Mouse (Mus musculus) G1E (cell line): Measurements from ENCODE around the gene Dytn. TPM values are rescaled to one million over a fixed set of nuclear protein-coding genes. Genes with fewer than 3 reads are reported as not detected.
A peak's percentile ranks its signal among the peaks of the same experiment; 100 is the strongest.

Experiments used
- ATAC-seq: 2 replicates; pipeline ENCODE4 v1.8.0; 2016; ENCODE audit warnings: mild to moderate bottlenecking; ENCODE audit not compliant: insufficient number of reproducible peaks, poor library complexity, low FRiP score, severe bottlenecking; ENCODE audit errors: extremely low read depth
- DNase-seq: peaks from one replicate; pipeline ENCODE4 v3.0.0; 2012; ENCODE audit warnings: low spot score
- H3K27me3 ChIP-seq: 2 replicates; pipeline ENCODE4 v1.6.1; 2012; ENCODE audit warnings: mild to moderate bottlenecking, low read length, inconsistent platforms; ENCODE audit not compliant: insufficient read depth
- H3K36me3 ChIP-seq: replicated peaks from 2 replicates; pipeline ENCODE3; 2012; ENCODE audit warnings: mild to moderate bottlenecking, inconsistent platforms
- H3K4me1 ChIP-seq: 2 replicates; pipeline ENCODE4 v1.6.1; 2012; ENCODE audit warnings: low read depth, low read length, inconsistent platforms, mixed read lengths; ENCODE audit not compliant: insufficient read depth
- H3K4me3 ChIP-seq: 2 replicates; pipeline ENCODE4 v1.5.1; 2012; ENCODE audit warnings: low read depth, mild to moderate bottlenecking, inconsistent platforms, low read length, moderate library complexity, mixed read lengths
- H3K9me3 ChIP-seq: replicated peaks from 2 replicates; pipeline ENCODE4 v1.6.1; 2012; ENCODE audit warnings: inconsistent platforms
- CTCF ChIP-seq: IDR thresholded peaks from 2 replicates; pipeline ENCODE4 v1.5.1; 2012; ENCODE audit warnings: low read depth, low read length, inconsistent platforms, mixed read lengths
- GATA1 ChIP-seq: IDR thresholded peaks from 2 replicates; pipeline ENCODE4 v1.6.1; 2012; ENCODE audit warnings: borderline replicate concordance, low read length, inconsistent platforms, mixed read lengths
- GATA2 ChIP-seq: IDR thresholded peaks from 2 replicates; pipeline ENCODE4 v1.6.1; 2012; ENCODE audit warnings: low read depth, low read length, inconsistent platforms, borderline replicate concordance
- POLR2AphosphoS5 ChIP-seq: IDR thresholded peaks from 2 replicates; pipeline ENCODE4 v1.6.1; 2012; ENCODE audit warnings: low read depth, low read length, inconsistent platforms; ENCODE audit not compliant: insufficient replicate concordance
- TAL1 ChIP-seq: conservative IDR thresholded peaks from 2 replicates; pipeline ENCODE4 v1.6.1; 2012; ENCODE audit warnings: low read depth, low read length, inconsistent platforms, mixed read lengths
- polyA plus RNA-seq: library from polyadenylated mRNA; stranded (reverse); fragments of >175 nt; gene quantifications from 2 replicates; pipeline ENCODE4 v1.2.3, GENCODE M21; 2012
- total RNA-seq, 2 experiments: library from RNA; stranded (forward) in 1 of 2; stranded (reverse) in 1 of 2; fragments of 200-1000 nt in 1 of 2; fragments of >200 nt in 1 of 2; fragmentation: Nextera tagmentation in 1 of 2; gene quantifications; 2 replicates each; pipeline ENCODE4 v1.2.3; 2014 to 2017

Gene Dytn
- not detected in 2 replicates for total RNA-seq (2014; fragmentation: Nextera tagmentation)
- total RNA-seq (2017), result 0.12 and 0.33 TPM in 2 replicates
- polyA plus RNA-seq, result not detected in 2 replicates

- TF ChIP-seq GATA2 (no peak), GATA1 (no peak), POLR2AphosphoS5 (no peak), CTCF (no peak), TAL1 (no peak)
- Histone ChIP-seq H3K4me1 (no peaks in the 10 kb centered on the region), H3K9me3 (no peaks in the 10 kb centered on the region), H3K27me3 (peaks cover 7% of the 10 kb centered on the region), H3K4me3 (no peak within 1 kb of the TSS), H3K36me3 (no peaks in the 10 kb centered on the region)
- no peak for ATAC-seq
- DNase-seq, result no peak
These were observed at the start of gene Dytn for GRCm38 (mm10) chr1:63686827-63687226. Gene Dytn, minus strand, starts transcription at chr1:63686927.

- Histone ChIP-seq H3K4me1 (peaks cover 30% of the 10 kb centered on the region), H3K9me3 (no peaks in the 10 kb centered on the region), H3K4me3 (peak within 1 kb of the TSS; percentile 72), H3K27me3 (peaks cover 3% of the 10 kb centered on the region), H3K36me3 (peaks cover 25% of the 10 kb centered on the region)
- TF ChIP-seq GATA1, result no peak
- no peak for TF ChIP-seq CTCF
- peak; percentile 67 for DNase-seq
- peak; percentile 95 for ATAC-seq
These were observed 43.6 kb upstream of the Dytn start, which contains the start of the genes Mdh1b and Fastkd2 for GRCm38 (mm10) chr1:63730240-63730771. Gene Mdh1b, minus strand, starts transcription at chr1:63730318. Gene Fastkd2, plus strand, starts transcription at chr1:63730614.

- Histone ChIP-seq H3K27me3 (peaks cover 7% of the 10 kb centered on the region), H3K9me3 (no peaks in the 10 kb centered on the region), H3K36me3 (peaks cover 21% of the 10 kb centered on the region), H3K4me1 (peaks cover 30% of the 10 kb centered on the region), H3K4me3 (peak overlapping the region; percentile 72)
- TF ChIP-seq GATA2 (no peak), TAL1 (no peak), POLR2AphosphoS5 (no peak), GATA1 (no peak), CTCF (no peak)
- DNase-seq (no peak), ATAC-seq (no peak)
These were observed 43.1 kb upstream of the Dytn start for GRCm38 (mm10) chr1:63729796-63730195.

DNA sequence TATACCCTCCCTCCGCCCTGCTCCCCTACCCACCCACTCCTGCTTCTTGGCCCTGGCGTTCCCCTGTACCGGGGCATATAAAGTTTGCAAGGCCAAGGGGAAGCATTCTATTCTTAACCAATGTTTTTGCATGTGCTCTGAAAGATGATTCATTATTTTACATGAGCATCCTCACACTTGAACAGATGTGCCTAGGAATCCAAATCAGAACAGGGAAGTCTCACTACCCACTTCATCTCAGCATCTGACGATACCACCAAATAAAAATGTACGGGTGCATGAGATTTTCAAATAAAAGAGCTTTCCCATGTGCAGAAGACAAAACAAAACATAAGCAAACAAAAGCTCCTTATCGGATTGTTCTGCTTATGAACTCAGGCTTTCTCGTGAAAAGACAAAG, 33.4 kb upstream of the Dytn start:
- ATAC-seq, result no peak
- H3K4me3 ChIP-seq, result no peak overlapping the region
- TF ChIP-seq TAL1, result no peak
- TF ChIP-seq CTCF, result no peak
- TF ChIP-seq POLR2AphosphoS5, result no peak
- TF ChIP-seq GATA1, result no peak
- no peak for TF ChIP-seq GATA2

GRCm38 (mm10) chr1:63708876-63709275, 22.1 kb upstream of the Dytn start:
- TF ChIP-seq GATA1 (no peak), POLR2AphosphoS5 (no peak), TAL1 (no peak), GATA2 (no peak), CTCF (no peak)
- DNase-seq (no peak), ATAC-seq (no peak)
- Histone ChIP-seq H3K9me3 (no peaks in the 10 kb centered on the region), H3K27me3 (peaks cover 21% of the 10 kb centered on the region), H3K36me3 (no peaks in the 10 kb centered on the region), H3K4me3 (no peak overlapping the region), H3K4me1 (no peaks in the 10 kb centered on the region)

More for the DNA sequence above, 33.4 kb upstream of the Dytn start:
- no peaks in the 10 kb centered on the region for H3K36me3 ChIP-seq
- H3K27me3 ChIP-seq, result peaks cover 25% of the 10 kb centered on the region
- H3K9me3 ChIP-seq, result no peaks in the 10 kb centered on the region
- H3K4me1 ChIP-seq, result no peaks in the 10 kb centered on the region
- no peak for DNase-seq

GRCm38 (mm10) chr1:63705733-63706132, 19.0 kb upstream of the Dytn start:
- no peaks in the 10 kb centered on the region for H3K9me3 ChIP-seq
- TF ChIP-seq CTCF (no peak), TAL1 (no peak), POLR2AphosphoS5 (no peak), GATA1 (no peak), GATA2 (no peak)
- ATAC-seq, result no peak
- no peaks in the 10 kb centered on the region for H3K4me1 ChIP-seq
- no peak for DNase-seq
- H3K4me3 ChIP-seq, result no peak overlapping the region
- peaks cover 17% of the 10 kb centered on the region; the same call in 1 of the 2 replicates for H3K27me3 ChIP-seq
- no peaks in the 10 kb centered on the region for H3K36me3 ChIP-seq
